Mouse (Mus musculus): ENCODE measurements around the gene Plpp1. TPM values are rescaled to one million over a fixed set of nuclear protein-coding genes. Genes with fewer than 3 reads are reported as not detected.
A peak's percentile ranks its signal among the peaks of the same experiment; 100 is the strongest.

Gene Plpp1
- polyA plus RNA-seq, 2 experiments, result 48.8 to 70.9 TPM

DNA sequence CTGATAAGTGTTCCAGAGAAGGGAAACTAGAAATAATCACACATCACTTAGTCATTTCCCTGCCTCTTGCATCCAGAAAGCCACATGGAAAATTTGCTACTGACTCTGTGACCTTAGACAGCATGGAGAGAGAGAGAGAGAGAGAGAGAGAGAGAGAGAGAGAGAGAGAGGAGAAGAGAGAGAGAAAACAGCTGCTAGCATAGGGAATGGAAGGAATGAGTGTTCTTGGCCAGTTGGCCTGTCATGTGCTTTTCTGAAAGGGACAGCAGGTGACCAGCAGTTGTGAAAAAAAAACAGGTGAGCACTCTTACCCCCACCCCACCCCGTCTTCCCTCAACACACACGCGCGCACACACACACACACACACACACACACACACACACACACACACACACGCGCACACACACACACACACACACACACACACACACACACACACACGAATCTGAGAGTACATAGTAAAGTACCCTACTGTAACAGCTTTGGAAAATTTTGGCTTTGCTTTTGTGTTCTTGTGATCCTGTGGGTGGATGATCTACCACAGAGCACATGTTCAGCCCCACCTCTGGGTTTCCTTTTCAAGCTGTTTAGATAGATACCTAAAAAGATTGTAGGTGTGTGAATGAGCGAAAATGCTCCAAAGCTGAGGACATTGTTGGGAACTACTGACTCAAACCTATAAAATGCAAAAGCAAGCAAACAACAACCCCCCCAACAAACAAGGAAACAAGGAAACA is 23.5 kb downstream of the Plpp1 start:
- Histone ChIP-seq H3K4me3 (replicated peaks; ENCODE audit: low read length) (no peak overlapping the region), H3K27me3 (ENCODE audit: control insufficient read depth, insufficient read depth, low read length) (no peaks in the 10 kb centered on the region), H3K4me2 (replicated peaks; ENCODE audit: low read depth, low read length, severe bottlenecking) (no peak overlapping the region), H3K4me1 (ENCODE audit: control insufficient read depth, insufficient read depth, low read length) (no peaks in the 10 kb centered on the region), H3K9me3 (ENCODE audit: control insufficient read depth, low read length) (no peaks in the 10 kb centered on the region), H3K36me3 (ENCODE audit: control insufficient read depth, insufficient read depth, low read length) (no peaks in the 10 kb centered on the region), H3K27ac (replicated peaks; ENCODE audit: low read depth, low read length) (no peak overlapping the region), H3K9ac (ENCODE audit: low read depth, low read length, severe bottlenecking) (no peak overlapping the region)
- WGBS, result 81% methylated on average over 6 of the region's 8 CpGs
- DNase-seq (ENCODE audit: low spot score) (peak; percentile 37), ATAC-seq (ENCODE audit: low FRiP score, low read depth) (no peak)
- no peak for TF ChIP-seq POLR2A (IDR thresholded peaks at IDR 0.05; ENCODE audit: borderline replicate concordance, extremely low read depth, insufficient read depth, insufficient read length)

- no peak for TF ChIP-seq POLR2A (IDR thresholded peaks at IDR 0.05; ENCODE audit: borderline replicate concordance, extremely low read depth, insufficient read depth, insufficient read length)
- no peaks in the 10 kb centered on the region for H3K9me3 ChIP-seq (ENCODE audit: control insufficient read depth, low read length)
- ATAC-seq (ENCODE audit: low FRiP score, low read depth) (no peak), DNase-seq (ENCODE audit: low spot score) (no peak)
- no peaks in the 10 kb centered on the region for H3K27me3 ChIP-seq (ENCODE audit: control insufficient read depth, insufficient read depth, low read length)
- H3K4me2 ChIP-seq (replicated peaks; ENCODE audit: low read depth, low read length, severe bottlenecking), result no peak overlapping the region
- H3K36me3 ChIP-seq (ENCODE audit: control insufficient read depth, insufficient read depth, low read length), result no peaks in the 10 kb centered on the region
- H3K27ac ChIP-seq (replicated peaks; ENCODE audit: low read depth, low read length), result no peak overlapping the region
- H3K4me1 ChIP-seq (ENCODE audit: control insufficient read depth, insufficient read depth, low read length), result no peaks in the 10 kb centered on the region
- WGBS, result 51% methylated on average over 6 of the region's 6 CpGs
- H3K4me3 ChIP-seq (replicated peaks; ENCODE audit: low read length), result no peak overlapping the region
- H3K9ac ChIP-seq (ENCODE audit: low read depth, low read length, severe bottlenecking), result no peak overlapping the region
Observed at GRCm38 (mm10) chr13:112825479-112825878, 24.9 kb downstream of the Plpp1 start.

DNA sequence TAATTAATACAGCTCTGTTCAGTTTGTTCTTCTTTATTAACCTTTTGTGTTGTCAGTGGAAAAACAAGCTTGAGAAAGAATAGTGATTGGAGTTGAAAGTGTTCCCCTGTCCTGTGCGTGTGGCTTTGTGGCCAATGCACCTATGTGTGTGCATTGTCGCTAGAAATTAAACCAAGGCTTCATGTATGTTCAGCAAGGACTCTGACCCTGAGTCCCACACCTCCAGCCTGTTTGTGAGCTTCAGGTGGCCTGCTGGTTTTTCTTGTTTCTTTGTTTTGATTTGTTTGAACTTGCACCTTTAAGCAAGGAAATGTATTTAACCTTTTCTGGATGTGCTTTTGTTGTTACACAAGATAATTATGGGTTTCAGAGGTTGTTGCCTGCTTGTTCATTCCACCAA is 29.0 kb downstream of the Plpp1 start:
- Histone ChIP-seq H3K36me3 (ENCODE audit: control insufficient read depth, insufficient read depth, low read length) (no peaks in the 10 kb centered on the region), H3K9me3 (ENCODE audit: control insufficient read depth, low read length) (no peaks in the 10 kb centered on the region), H3K27me3 (ENCODE audit: control insufficient read depth, insufficient read depth, low read length) (no peaks in the 10 kb centered on the region), H3K4me3 (replicated peaks; ENCODE audit: low read length) (no peak overlapping the region), H3K9ac (ENCODE audit: low read depth, low read length, severe bottlenecking) (no peak overlapping the region), H3K4me2 (replicated peaks; ENCODE audit: low read depth, low read length, severe bottlenecking) (no peak overlapping the region), H3K27ac (replicated peaks; ENCODE audit: low read depth, low read length) (no peak overlapping the region), H3K4me1 (ENCODE audit: control insufficient read depth, insufficient read depth, low read length) (no peaks in the 10 kb centered on the region)
- no peak for TF ChIP-seq POLR2A (IDR thresholded peaks at IDR 0.05; ENCODE audit: borderline replicate concordance, extremely low read depth, insufficient read depth, insufficient read length)
- DNase-seq (ENCODE audit: low spot score), result no peak
- 94% methylated on average over 2 of the region's 2 CpGs for WGBS
- no peak for ATAC-seq (ENCODE audit: low FRiP score, low read depth)

- no peaks in the 10 kb centered on the region for H3K27me3 ChIP-seq (ENCODE audit: control insufficient read depth, insufficient read depth, low read length)
- TF ChIP-seq POLR2A (IDR thresholded peaks at IDR 0.05; ENCODE audit: borderline replicate concordance, extremely low read depth, insufficient read depth, insufficient read length), result no peak
- no peak overlapping the region for H3K9ac ChIP-seq (ENCODE audit: low read depth, low read length, severe bottlenecking)
- no peaks in the 10 kb centered on the region for H3K36me3 ChIP-seq (ENCODE audit: control insufficient read depth, insufficient read depth, low read length)
- 42% methylated on average over 2 of the region's 2 CpGs for WGBS
- H3K4me3 ChIP-seq (replicated peaks; ENCODE audit: low read length), result no peak overlapping the region
- H3K4me2 ChIP-seq (replicated peaks; ENCODE audit: low read depth, low read length, severe bottlenecking), result no peak overlapping the region
- H3K27ac ChIP-seq (replicated peaks; ENCODE audit: low read depth, low read length), result no peak overlapping the region
- ATAC-seq (ENCODE audit: low FRiP score, low read depth) (no peak), DNase-seq (ENCODE audit: low spot score) (no peak)
- no peaks in the 10 kb centered on the region; the same call in 1 of the 2 replicates for H3K4me1 ChIP-seq (ENCODE audit: control insufficient read depth, insufficient read depth, low read length)
- H3K9me3 ChIP-seq (ENCODE audit: control insufficient read depth, low read length), result no peaks in the 10 kb centered on the region
Observed at GRCm38 (mm10) chr13:112832589-112832988, 32.0 kb downstream of the Plpp1 start.

- Histone ChIP-seq H3K27ac (replicated peaks; ENCODE audit: low read depth, low read length) (no peak overlapping the region), H3K9ac (ENCODE audit: low read depth, low read length, severe bottlenecking) (peak overlapping the region; percentile 22; the same call in 1 of the 2 replicates), H3K4me2 (replicated peaks; ENCODE audit: low read depth, low read length, severe bottlenecking) (no peak overlapping the region), H3K4me1 (ENCODE audit: control insufficient read depth, insufficient read depth, low read length) (no peaks in the 10 kb centered on the region; the same call in 1 of the 2 replicates), H3K27me3 (ENCODE audit: control insufficient read depth, insufficient read depth, low read length) (no peaks in the 10 kb centered on the region), H3K4me3 (replicated peaks; ENCODE audit: low read length) (no peak overlapping the region), H3K9me3 (ENCODE audit: control insufficient read depth, low read length) (no peaks in the 10 kb centered on the region), H3K36me3 (ENCODE audit: control insufficient read depth, insufficient read depth, low read length) (no peaks in the 10 kb centered on the region)
- TF ChIP-seq POLR2A (IDR thresholded peaks at IDR 0.05; ENCODE audit: borderline replicate concordance, extremely low read depth, insufficient read depth, insufficient read length), result no peak
- WGBS, result 72% methylated on average over 20 of the region's 20 CpGs
- ATAC-seq (ENCODE audit: low FRiP score, low read depth) (no peak), DNase-seq (ENCODE audit: low spot score) (no peak)
Observed at GRCm38 (mm10) chr13:112833253-112833894, 32.8 kb downstream of the Plpp1 start.

Measured in limb, embryonic 14.5 days (tissue).